Mouse (Mus musculus) lung, embryonic 15.5 days (tissue): ENCODE results near the gene Dusp18. TPM values are rescaled to one million over a fixed set of nuclear protein-coding genes. Genes with fewer than 3 reads are reported as not detected.

Experiments used
- ATAC-seq: fragments of 200-750 bp; cut with Nextera tagmentation; 2 replicates; pipeline ENCODE4 v1.8.0; 2017; ENCODE audit warnings: moderate number of reproducible peaks, borderline replicate concordance; ENCODE audit not compliant: low FRiP score, low TSS enrichment; ENCODE audit errors: extremely low read depth
- H3K27ac ChIP-seq: fragments of 300-500 bp; sonication (generic); 2 replicates; pipeline ENCODE4 v1.5.1; 2015; ENCODE audit warnings: moderate library complexity, mild to moderate bottlenecking, inconsistent platforms
- H3K27me3 ChIP-seq: fragments of 300-500 bp; sonication (generic); 2 replicates; pipeline ENCODE4 v1.6.1; 2015; ENCODE audit warnings: inconsistent platforms
- H3K36me3 ChIP-seq: fragments of 300-500 bp; sonication (generic); 2 replicates; pipeline ENCODE4 v1.6.1; 2015; ENCODE audit warnings: inconsistent platforms
- H3K4me1 ChIP-seq: fragments of 300-500 bp; sonication (generic); 2 replicates; pipeline ENCODE4 v1.6.1; 2015; ENCODE audit warnings: inconsistent platforms
- H3K4me2 ChIP-seq: fragments of 300-500 bp; sonication (generic); 2 replicates; pipeline ENCODE4 v1.6.1; 2015; ENCODE audit warnings: inconsistent platforms, mild to moderate bottlenecking, moderate library complexity
- H3K4me3 ChIP-seq: fragments of 300-500 bp; sonication (generic); 2 replicates; pipeline ENCODE4 v1.5.1; 2015; ENCODE audit warnings: mild to moderate bottlenecking, inconsistent platforms
- H3K9ac ChIP-seq: fragments of 300-500 bp; sonication (generic); 2 replicates; pipeline ENCODE4 v1.6.1; 2015; ENCODE audit warnings: inconsistent platforms
- H3K9me3 ChIP-seq: fragments of 300-500 bp; sonication (generic); 2 replicates; pipeline ENCODE4 v1.6.1; 2016; ENCODE audit warnings: inconsistent platforms
- WGBS: fragments of 180-500 bp; shearing (Covaris S2); methylation state at CpG from one replicate; pipeline ENCODE4 v1.1.7; 2015; 5-methylcytosine and 5-hydroxymethylcytosine counted together
- polyA plus RNA-seq: library from polyadenylated mRNA; unstranded; fragments of >200 nt; fragmentation: Nextera tagmentation; extraction: Ambion mirVana; gene quantifications from 2 replicates; pipeline ENCODE4 v1.2.1, GENCODE M21; 2015

Gene Dusp18
- 9.8 and 10.2 TPM in 2 replicates for polyA plus RNA-seq

GRCm38 (mm10) chr11:3894406-3895281 is at the start of gene Dusp18, which contains the start of gene 4921536K21Rik:
Gene Dusp18 (plus strand): TSS chr11:3895240.
Gene 4921536K21Rik (minus strand): TSS chr11:3895098.
- Histone ChIP-seq H3K9me3 (no peaks in the 10 kb centered on the region), H3K27me3 (no peaks in the 10 kb centered on the region), H3K27ac (peak within 1 kb of the TSS; percentile 80), H3K9ac (peak within 1 kb of the TSS; percentile 44), H3K36me3 (peaks cover 4% of the 10 kb centered on the region; the same call in 1 of the 2 replicates), H3K4me1 (peaks cover 7% of the 10 kb centered on the region; the same call in 1 of the 2 replicates), H3K4me3 (peak within 1 kb of the TSS; percentile 50), H3K4me2 (peak within 1 kb of the TSS; percentile 89)
- ATAC-seq: peak; percentile 98
- 3% methylated on average over 46 of the region's 46 CpGs for WGBS

- Histone ChIP-seq H3K4me3 (no peak overlapping the region), H3K4me2 (no peak overlapping the region), H3K4me1 (no peaks in the 10 kb centered on the region), H3K27ac (no peak overlapping the region), H3K9ac (no peak overlapping the region), H3K27me3 (no peaks in the 10 kb centered on the region), H3K36me3 (no peaks in the 10 kb centered on the region), H3K9me3 (no peaks in the 10 kb centered on the region)
- no peak for ATAC-seq
- WGBS: 66% methylated on average over 2 of the region's 2 CpGs
Measured at GRCm38 (mm10) chr11:3846351-3846750, 48.7 kb upstream of the Dusp18 start.

GRCm38 (mm10) chr11:3849469-3850314 is 45.3 kb upstream of the Dusp18 start:
- no peak for ATAC-seq
- no peaks in the 10 kb centered on the region for H3K27me3 ChIP-seq
- H3K36me3 ChIP-seq: no peaks in the 10 kb centered on the region
- H3K4me3 ChIP-seq: no peak overlapping the region
- H3K4me2 ChIP-seq: no peak overlapping the region
- WGBS: 74% methylated on average over 15 of the region's 15 CpGs
- H3K27ac ChIP-seq: no peak overlapping the region
- no peaks in the 10 kb centered on the region for H3K4me1 ChIP-seq
- no peak overlapping the region for H3K9ac ChIP-seq
- H3K9me3 ChIP-seq: no peaks in the 10 kb centered on the region

GRCm38 (mm10) chr11:3850315-3850614 is 44.8 kb upstream of the Dusp18 start:
- Histone ChIP-seq H3K36me3 (no peaks in the 10 kb centered on the region), H3K4me1 (no peaks in the 10 kb centered on the region), H3K9ac (no peak overlapping the region), H3K27ac (no peak overlapping the region), H3K4me3 (no peak overlapping the region), H3K4me2 (no peak overlapping the region), H3K27me3 (no peaks in the 10 kb centered on the region), H3K9me3 (no peaks in the 10 kb centered on the region)
- no peak for ATAC-seq
- WGBS: 58% methylated on average over 2 of the region's 2 CpGs

- Histone ChIP-seq H3K27me3 (no peaks in the 10 kb centered on the region), H3K27ac (no peak overlapping the region), H3K9me3 (no peaks in the 10 kb centered on the region), H3K4me1 (no peaks in the 10 kb centered on the region), H3K36me3 (no peaks in the 10 kb centered on the region), H3K9ac (no peak overlapping the region), H3K4me3 (no peak overlapping the region), H3K4me2 (no peak overlapping the region)
- WGBS: 52% methylated on average over 5 of the region's 5 CpGs
- ATAC-seq: no peak
Measured at GRCm38 (mm10) chr11:3850746-3851277, 44.2 kb upstream of the Dusp18 start.

- 68% methylated on average over 4 of the region's 4 CpGs for WGBS
- Histone ChIP-seq H3K4me2 (no peak overlapping the region), H3K9me3 (no peaks in the 10 kb centered on the region), H3K36me3 (no peaks in the 10 kb centered on the region), H3K27ac (no peak overlapping the region), H3K9ac (no peak overlapping the region), H3K4me1 (no peaks in the 10 kb centered on the region), H3K27me3 (no peaks in the 10 kb centered on the region), H3K4me3 (no peak overlapping the region)
- no peak for ATAC-seq
Measured at GRCm38 (mm10) chr11:3851872-3852271, 43.2 kb upstream of the Dusp18 start.

- ATAC-seq: no peak
- 92% methylated on average over 10 of the region's 10 CpGs for WGBS
- Histone ChIP-seq H3K4me3 (no peak overlapping the region), H3K9me3 (no peaks in the 10 kb centered on the region), H3K4me1 (no peaks in the 10 kb centered on the region), H3K36me3 (no peaks in the 10 kb centered on the region), H3K27ac (no peak overlapping the region), H3K9ac (no peak overlapping the region), H3K4me2 (no peak overlapping the region), H3K27me3 (no peaks in the 10 kb centered on the region)
Measured at GRCm38 (mm10) chr11:3853031-3853430, 42.0 kb upstream of the Dusp18 start.

GRCm38 (mm10) chr11:3853481-3854034 is 41.5 kb upstream of the Dusp18 start:
- H3K4me3 ChIP-seq: no peak overlapping the region
- 51% methylated on average over 5 of the region's 5 CpGs for WGBS
- ATAC-seq: no peak
- H3K27ac ChIP-seq: no peak overlapping the region
- no peaks in the 10 kb centered on the region for H3K27me3 ChIP-seq
- no peaks in the 10 kb centered on the region for H3K36me3 ChIP-seq
- no peak overlapping the region for H3K9ac ChIP-seq
- no peaks in the 10 kb centered on the region for H3K4me1 ChIP-seq
- H3K4me2 ChIP-seq: no peak overlapping the region
- no peaks in the 10 kb centered on the region for H3K9me3 ChIP-seq

- no peak overlapping the region for H3K4me3 ChIP-seq
- no peaks in the 10 kb centered on the region for H3K9me3 ChIP-seq
- H3K9ac ChIP-seq: no peak overlapping the region
- no peak overlapping the region for H3K27ac ChIP-seq
- ATAC-seq: no peak
- H3K27me3 ChIP-seq: no peaks in the 10 kb centered on the region
- H3K4me2 ChIP-seq: no peak overlapping the region
- no peaks in the 10 kb centered on the region for H3K36me3 ChIP-seq
- H3K4me1 ChIP-seq: no peaks in the 10 kb centered on the region
- WGBS: 85% methylated on average over 3 of the region's 3 CpGs
Measured at GRCm38 (mm10) chr11:3854156-3854555, 40.9 kb upstream of the Dusp18 start.

GRCm38 (mm10) chr11:3855846-3856245 is 39.2 kb upstream of the Dusp18 start:
- no peak for ATAC-seq
- WGBS: 84% methylated on average over 5 of the region's 5 CpGs
- no peaks in the 10 kb centered on the region for H3K36me3 ChIP-seq
- no peak overlapping the region for H3K9ac ChIP-seq
- H3K4me3 ChIP-seq: no peak overlapping the region
- H3K4me1 ChIP-seq: no peaks in the 10 kb centered on the region
- H3K27ac ChIP-seq: no peak overlapping the region
- H3K9me3 ChIP-seq: no peaks in the 10 kb centered on the region
- no peak overlapping the region for H3K4me2 ChIP-seq
- no peaks in the 10 kb centered on the region for H3K27me3 ChIP-seq

GRCm38 (mm10) chr11:3857902-3858301 is 37.1 kb upstream of the Dusp18 start:
- Histone ChIP-seq H3K36me3 (no peaks in the 10 kb centered on the region), H3K4me2 (no peak overlapping the region), H3K9ac (no peak overlapping the region), H3K4me1 (no peaks in the 10 kb centered on the region), H3K4me3 (no peak overlapping the region), H3K27ac (no peak overlapping the region), H3K27me3 (peaks cover 8% of the 10 kb centered on the region), H3K9me3 (no peaks in the 10 kb centered on the region)
- ATAC-seq: no peak
- WGBS: 70% methylated on average over 5 of the region's 5 CpGs
